Mouse (Mus musculus) central nervous system, embryonic 18 days (tissue): ENCODE data around the gene Asb3. TPM values are rescaled to one million over a fixed set of nuclear protein-coding genes. Genes with fewer than 3 reads are reported as not detected.

ENCODE experiments used
- polyA plus RNA-seq: library from polyadenylated mRNA; depleted of rRNA; stranded (reverse); fragments of >200 nt; gene quantifications from 2 replicates; pipeline ENCODE4 v1.2.3, GENCODE M21; 2012; rRNA removed

Gene Asb3
- polyA plus RNA-seq = 14.3 and 15.5 TPM in 2 replicates

DNA sequence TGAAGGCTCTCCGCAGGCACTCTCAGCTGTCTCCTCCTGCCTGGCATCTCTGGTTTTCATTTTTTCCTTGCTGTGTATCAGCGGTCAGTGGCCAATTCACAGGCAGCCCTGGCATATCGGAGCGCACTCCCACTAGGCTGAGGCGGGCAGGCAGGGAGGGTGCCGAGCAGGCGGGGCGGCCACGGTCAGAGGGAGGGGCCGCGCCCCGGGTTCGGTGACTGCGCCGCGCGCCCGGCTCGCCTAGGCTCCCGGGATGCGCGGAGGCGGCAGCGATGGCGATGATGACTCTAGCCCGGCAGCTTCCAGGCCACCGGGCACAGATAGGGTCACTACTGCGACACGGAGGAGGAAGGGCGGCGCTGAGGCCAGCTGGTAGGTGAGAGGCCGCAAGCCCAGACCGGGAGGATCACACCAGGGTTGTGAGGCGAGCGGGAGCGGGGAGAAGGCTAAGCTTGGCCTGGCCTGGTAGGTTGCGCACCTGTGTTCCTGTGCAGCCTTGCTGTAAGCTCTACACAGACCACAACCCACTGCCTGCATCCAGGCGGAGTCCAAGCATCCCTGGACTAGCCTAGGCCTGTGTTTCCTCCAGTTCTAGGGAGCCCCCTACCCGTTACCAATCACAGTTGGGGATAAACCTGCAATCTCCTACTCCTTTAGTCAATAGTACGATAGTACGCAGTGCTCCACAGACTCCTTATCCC is at the start of gene Asb3, which contains the start of gene Gpr75:
Asb3 (plus strand) TSS at position 246 of the 701 bp plus-strand sequence.
Gpr75 (plus strand) TSS at position 188 of the 701 bp plus-strand sequence.

DNA sequence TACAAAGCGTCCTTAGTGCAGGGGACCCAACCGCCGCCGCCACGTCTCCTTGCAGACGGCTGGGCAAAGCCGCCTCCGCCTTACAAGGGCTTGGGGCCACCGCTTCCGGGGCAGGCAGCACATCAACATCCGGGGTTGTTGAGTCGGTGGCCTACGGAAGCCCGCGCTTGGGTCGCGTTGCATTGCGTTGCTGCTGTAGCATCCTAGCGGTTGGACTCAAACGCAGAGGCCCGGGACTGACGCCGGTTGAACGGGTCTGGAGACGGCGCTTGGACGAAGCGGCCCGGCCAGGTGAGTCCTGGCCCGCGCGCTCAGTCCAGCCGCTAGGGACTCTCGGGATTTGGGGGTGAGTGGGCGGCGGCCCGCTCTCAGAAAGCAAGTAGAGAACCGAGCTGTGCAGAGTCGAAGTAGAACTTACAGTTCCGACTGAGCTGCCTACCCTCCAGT is 69.1 kb downstream of the Asb3 start, which contains the start of gene Erlec1:
Erlec1 (minus strand) TSS at position 57 of the 447 bp plus-strand sequence.

DNA sequence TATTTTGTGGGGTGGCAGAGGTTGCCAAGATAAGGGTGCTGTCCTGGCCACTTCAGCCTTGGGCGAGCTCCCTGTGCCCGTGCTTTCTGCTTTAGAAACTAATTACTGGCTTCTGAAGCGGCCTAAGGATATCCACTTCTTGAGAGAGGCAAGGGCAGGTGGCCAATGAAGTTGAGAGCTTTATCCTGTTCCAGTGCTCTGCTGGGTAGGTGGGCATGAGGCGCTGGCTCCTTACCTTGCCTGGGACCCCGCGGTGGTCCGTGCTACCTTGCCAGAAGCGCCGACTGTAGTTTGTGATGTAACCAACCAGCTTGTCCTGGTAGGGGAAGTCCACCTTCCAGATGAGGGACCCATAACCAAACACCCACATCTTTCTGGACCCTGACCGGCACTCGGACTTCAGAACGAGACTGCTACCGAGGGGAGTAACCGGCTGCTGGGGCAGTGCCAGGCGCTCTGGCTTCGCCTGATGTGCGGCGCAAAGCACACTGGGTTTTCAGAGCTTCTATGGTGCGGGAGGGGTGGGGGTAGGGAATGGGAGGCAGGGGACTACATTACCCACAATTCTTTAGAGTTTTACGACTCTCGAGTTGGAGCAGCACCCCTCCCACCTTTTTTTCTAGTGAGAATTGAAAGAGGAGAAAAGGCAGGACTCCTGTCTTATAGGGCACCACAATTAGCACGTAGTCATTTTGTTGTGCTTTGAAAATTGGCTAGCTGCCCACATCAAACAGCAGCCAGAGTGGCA is 100.8 kb downstream of the Asb3 start, which contains the start of gene Chac2:
Chac2 (minus strand) TSS at position 474 of the 748 bp plus-strand sequence.

Other genes with a start within 250 kb of the Asb3 start
- gene Acyp2, start 235.8 kb upstream of the Asb3 start, polyA plus RNA-seq = 15.4 and 20.8 TPM in 2 replicates
- 36.4 and 39.4 TPM in 2 replicates for gene Psme4, start 113.7 kb upstream of the Asb3 start, polyA plus RNA-seq
- gene Gpr75, start 58 bp upstream of the Asb3 start, polyA plus RNA-seq = 7.6 and 8.0 TPM in 2 replicates
- 23.7 and 26.4 TPM in 2 replicates for gene Erlec1, start 68.9 kb downstream of the Asb3 start, polyA plus RNA-seq
- 15.8 and 16.9 TPM in 2 replicates for gene Chac2, start 100.9 kb downstream of the Asb3 start, polyA plus RNA-seq